Mouse (Mus musculus) hindbrain, embryonic 10.5 days (tissue): ENCODE data around the gene S100a5. TPM values are rescaled to one million over a fixed set of nuclear protein-coding genes. Genes with fewer than 3 reads are reported as not detected.

Experiments used
- DNase-seq: peaks from one replicate; pipeline ENCODE4 v3.0.0-alpha.2; 2017; ENCODE audit warnings: low spot score
- H3K27ac ChIP-seq: fragments of 300-500 bp; sonication (generic); 2 replicates; pipeline ENCODE4 v1.5.1; 2016; ENCODE audit warnings: mild to moderate bottlenecking, moderate library complexity
- H3K27me3 ChIP-seq: fragments of 300-500 bp; sonication (generic); 2 replicates; pipeline ENCODE4 v1.6.1; 2016; ENCODE audit warnings: mild to moderate bottlenecking; ENCODE audit not compliant: poor library complexity, insufficient read depth, severe bottlenecking
- H3K36me3 ChIP-seq: fragments of 300-500 bp; sonication (generic); 2 replicates; pipeline ENCODE4 v1.6.1; 2016; ENCODE audit warnings: mild to moderate bottlenecking, moderate library complexity
- H3K4me1 ChIP-seq: fragments of 300-500 bp; sonication (generic); replicated peaks from 2 replicates; pipeline ENCODE4 v1.6.1; 2016; ENCODE audit warnings: mild to moderate bottlenecking
- H3K4me3 ChIP-seq: fragments of 300-500 bp; sonication (generic); 2 replicates; pipeline ENCODE4 v1.5.1; 2016; ENCODE audit warnings: mild to moderate bottlenecking, moderate library complexity
- H3K9me3 ChIP-seq: fragments of 300-500 bp; sonication (generic); 2 replicates; pipeline ENCODE4 v1.6.1; 2016; ENCODE audit warnings: mild to moderate bottlenecking, moderate library complexity
- WGBS: fragments of 180-500 bp; shearing (Covaris S2); methylation state at CpG from one replicate; pipeline ENCODE4 v1.1.7; 2016; 5-methylcytosine and 5-hydroxymethylcytosine counted together
- polyA plus RNA-seq: library from polyadenylated mRNA; unstranded; fragments of >200 nt; fragmentation: Nextera tagmentation; extraction: Ambion mirVana; gene quantifications from 2 replicates; pipeline ENCODE4 v1.2.1, GENCODE M21; 2016

S100a5 gene
- polyA plus RNA-seq, 1 experiment from 2014 or later = not detected

GRCm38 (mm10) chr3:90615415-90615814, 7.1 kb downstream of the S100a5 start:
- WGBS = 9% methylated on average over 7 of the region's 7 CpGs
- H3K4me3 ChIP-seq = no peak overlapping the region
- H3K27ac ChIP-seq = no peak overlapping the region
- H3K36me3 ChIP-seq = no peaks in the 10 kb centered on the region
- peak; percentile 53 for DNase-seq
- peaks cover 13% of the 10 kb centered on the region for H3K27me3 ChIP-seq
- no peaks in the 10 kb centered on the region for H3K9me3 ChIP-seq
- peaks cover 12% of the 10 kb centered on the region for H3K4me1 ChIP-seq

DNA sequence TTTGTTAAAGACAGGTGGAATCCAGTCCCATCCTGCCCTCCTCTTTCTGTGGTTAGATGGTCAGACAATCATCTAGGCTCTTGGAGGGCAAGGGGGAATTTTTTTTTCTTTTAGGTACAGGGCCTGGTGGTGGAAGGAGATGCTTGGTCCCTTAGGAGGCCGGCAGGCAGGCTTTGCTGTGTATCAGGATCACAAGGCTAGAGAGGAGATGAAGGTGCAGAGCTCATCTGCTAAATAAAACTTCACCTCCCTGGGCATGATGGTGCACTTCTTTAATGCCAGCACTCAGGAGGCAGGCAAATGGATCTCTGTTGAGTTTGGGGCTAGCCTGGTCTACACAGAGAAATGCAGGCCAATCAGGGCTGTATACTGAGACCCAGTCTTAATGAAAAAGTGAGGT, 7.6 kb downstream of the S100a5 start:
- 81% methylated on average over 1 of the region's 1 CpGs for WGBS
- H3K27ac ChIP-seq = no peak overlapping the region

DNA sequence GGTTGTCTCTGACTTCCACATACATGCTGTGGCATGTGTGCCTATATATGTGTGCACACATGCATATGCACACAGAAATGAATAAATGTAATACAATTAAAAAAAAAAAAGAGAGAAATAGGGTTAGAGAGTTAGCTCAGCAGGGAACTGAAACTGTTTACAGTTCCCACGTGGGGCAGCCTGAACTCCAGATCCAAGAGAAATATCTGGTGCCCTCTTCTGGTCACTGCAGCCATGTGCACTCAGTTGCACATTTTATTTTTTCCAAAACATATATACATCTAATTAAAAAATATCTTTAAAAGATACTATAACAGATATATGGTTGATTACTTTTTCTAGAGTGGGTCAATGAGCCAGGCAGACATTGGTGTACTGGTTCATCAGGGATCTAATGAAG, 9.3 kb downstream of the S100a5 start:
- H3K27ac ChIP-seq = no peak overlapping the region
- WGBS = 6% methylated on average over 1 of the region's 1 CpGs
- H3K36me3 ChIP-seq = no peaks in the 10 kb centered on the region
- peaks cover 13% of the 10 kb centered on the region for H3K27me3 ChIP-seq
- no peak for DNase-seq
- peaks cover 11% of the 10 kb centered on the region for H3K4me1 ChIP-seq
- no peaks in the 10 kb centered on the region for H3K9me3 ChIP-seq
- no peak overlapping the region for H3K4me3 ChIP-seq

More for the DNA sequence above, 7.6 kb downstream of the S100a5 start:
- DNase-seq = no peak
- H3K36me3 ChIP-seq = no peaks in the 10 kb centered on the region
- no peaks in the 10 kb centered on the region for H3K9me3 ChIP-seq
- no peak overlapping the region for H3K4me3 ChIP-seq
- H3K4me1 ChIP-seq = peaks cover 12% of the 10 kb centered on the region
- H3K27me3 ChIP-seq = peaks cover 13% of the 10 kb centered on the region

GRCm38 (mm10) chr3:90621552-90621951, 13.2 kb downstream of the S100a5 start:
- WGBS = 60% methylated on average over 7 of the region's 7 CpGs
- no peak for DNase-seq
- H3K36me3 ChIP-seq = no peaks in the 10 kb centered on the region
- no peaks in the 10 kb centered on the region for H3K27me3 ChIP-seq
- H3K4me1 ChIP-seq = peaks cover 26% of the 10 kb centered on the region
- no peaks in the 10 kb centered on the region for H3K9me3 ChIP-seq
- H3K4me3 ChIP-seq = no peak overlapping the region
- no peak overlapping the region for H3K27ac ChIP-seq

DNA sequence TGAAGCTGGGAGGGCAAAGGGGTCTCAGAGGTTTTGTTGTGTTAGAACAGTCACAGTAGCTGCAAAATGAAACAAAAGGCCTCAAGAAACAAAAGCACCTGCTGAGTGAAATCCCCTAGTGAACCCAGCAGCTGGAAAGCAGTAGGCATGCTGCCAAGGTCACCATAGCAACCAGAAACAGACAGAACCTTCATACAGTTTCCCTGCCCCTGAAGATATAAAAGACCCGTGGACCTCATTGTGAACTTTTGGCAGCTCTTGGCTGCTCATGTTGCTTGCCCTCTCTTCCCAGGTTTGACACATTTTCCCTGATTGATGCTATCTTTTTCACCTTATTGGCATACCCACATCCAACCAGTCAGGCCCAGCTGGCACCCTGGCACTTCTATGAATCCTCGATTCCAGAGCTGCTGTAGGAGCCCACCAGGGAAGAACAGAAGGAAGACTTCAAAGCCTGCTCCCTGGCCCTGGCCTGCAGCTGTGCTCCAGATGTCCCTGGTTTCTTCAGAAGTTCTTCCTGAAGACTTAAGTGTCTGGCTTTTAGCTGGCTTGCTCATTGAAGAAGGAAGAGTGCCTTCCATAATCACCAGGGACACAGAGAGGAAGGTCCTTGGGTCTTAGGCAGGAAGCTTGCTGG, 15.2 kb downstream of the S100a5 start:
- 17% methylated on average over 2 of the region's 2 CpGs for WGBS
- Histone ChIP-seq H3K9me3 (no peaks in the 10 kb centered on the region), H3K4me3 (no peak overlapping the region), H3K4me1 (peaks cover 26% of the 10 kb centered on the region), H3K36me3 (no peaks in the 10 kb centered on the region), H3K27me3 (no peaks in the 10 kb centered on the region), H3K27ac (peak overlapping the region; percentile 62)
- peak; percentile 32 for DNase-seq

DNA sequence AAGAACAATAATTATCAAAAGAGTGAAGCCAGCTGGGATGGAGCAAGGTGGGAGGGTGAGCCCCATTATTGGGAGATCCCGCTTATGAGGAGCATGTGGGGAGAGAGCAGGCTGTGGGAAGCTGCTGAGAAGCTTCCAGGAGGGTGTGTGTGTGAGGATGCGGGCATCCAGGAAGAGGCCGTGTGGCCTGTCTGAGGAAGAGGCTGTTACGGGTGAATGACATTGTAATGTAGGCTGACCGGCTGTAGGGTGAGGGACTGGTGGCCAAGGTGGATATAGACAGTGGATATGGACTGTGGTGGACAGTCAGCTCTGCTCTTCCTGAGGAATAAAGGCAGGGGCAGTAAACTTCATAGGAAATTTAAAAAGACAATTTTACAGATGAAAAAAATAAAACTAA, 17.2 kb downstream of the S100a5 start:
- Histone ChIP-seq H3K9me3 (no peaks in the 10 kb centered on the region), H3K4me1 (peaks cover 26% of the 10 kb centered on the region), H3K36me3 (no peaks in the 10 kb centered on the region), H3K4me3 (no peak overlapping the region), H3K27ac (peak overlapping the region; percentile 25; the same call in 1 of the 2 replicates), H3K27me3 (no peaks in the 10 kb centered on the region)
- DNase-seq = no peak
- WGBS = 79% methylated on average over 5 of the region's 5 CpGs

- Histone ChIP-seq H3K4me1 (peaks cover 26% of the 10 kb centered on the region), H3K4me3 (no peak overlapping the region), H3K27me3 (no peaks in the 10 kb centered on the region), H3K36me3 (no peaks in the 10 kb centered on the region), H3K9me3 (no peaks in the 10 kb centered on the region), H3K27ac (0 out of 2 replicates have a peak overlapping the region, but pooled peaks have one; percentile 2)
- DNase-seq = no peak
- 79% methylated on average over 9 of the region's 9 CpGs for WGBS
Observed at GRCm38 (mm10) chr3:90626266-90627021, 18.1 kb downstream of the S100a5 start.

DNA sequence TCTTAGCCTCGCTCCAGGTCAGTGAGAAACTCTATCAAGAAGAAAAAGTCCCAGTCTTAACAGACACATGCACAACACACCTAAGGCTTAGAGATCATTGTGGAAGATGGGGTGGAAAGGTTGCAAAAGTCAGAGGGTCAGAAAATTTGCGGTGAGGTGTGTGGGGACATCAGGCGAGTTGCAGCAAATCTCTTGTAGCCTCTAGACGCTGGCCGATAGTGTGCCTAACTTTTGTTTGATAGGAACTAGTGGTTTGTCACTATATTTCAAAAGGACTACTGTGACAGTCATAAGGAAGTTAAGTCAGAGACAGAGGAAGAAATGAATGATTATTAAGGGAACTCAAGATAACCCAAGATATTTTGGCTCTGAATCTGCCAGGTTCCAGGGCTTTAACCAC, 19.0 kb downstream of the S100a5 start:
- no peaks in the 10 kb centered on the region for H3K27me3 ChIP-seq
- no peak overlapping the region for H3K4me3 ChIP-seq
- peaks cover 26% of the 10 kb centered on the region for H3K4me1 ChIP-seq
- no peaks in the 10 kb centered on the region for H3K36me3 ChIP-seq
- 95% methylated on average over 5 of the region's 5 CpGs for WGBS
- H3K27ac ChIP-seq = no peak overlapping the region
- DNase-seq = no peak
- H3K9me3 ChIP-seq = no peaks in the 10 kb centered on the region

GRCm38 (mm10) chr3:90627807-90628206, 19.5 kb downstream of the S100a5 start:
- DNase-seq = no peak
- no peak overlapping the region for H3K4me3 ChIP-seq
- no peaks in the 10 kb centered on the region for H3K27me3 ChIP-seq
- H3K27ac ChIP-seq = no peak overlapping the region
- no peaks in the 10 kb centered on the region for H3K9me3 ChIP-seq
- H3K4me1 ChIP-seq = peaks cover 26% of the 10 kb centered on the region
- 62% methylated on average over 4 of the region's 4 CpGs for WGBS
- H3K36me3 ChIP-seq = no peaks in the 10 kb centered on the region

DNA sequence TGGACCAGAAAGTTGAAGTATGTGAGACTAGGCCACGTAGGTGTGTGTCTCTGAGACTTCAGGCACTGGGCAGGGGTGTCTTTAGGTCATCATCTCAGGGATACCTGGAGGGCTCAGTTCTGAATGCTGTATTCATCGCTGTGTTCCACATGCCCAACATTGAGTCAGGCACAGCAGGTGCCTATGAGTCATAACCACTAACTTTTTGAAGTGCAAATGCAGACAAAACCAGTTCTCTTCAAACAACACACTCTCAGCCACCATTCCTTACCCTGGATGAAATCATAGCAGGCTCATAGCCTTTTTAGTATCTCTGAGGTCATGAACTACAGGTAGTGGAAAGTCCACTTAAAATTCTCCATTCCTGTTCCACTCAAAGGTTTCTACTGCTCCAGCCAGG, 21.0 kb downstream of the S100a5 start:
- Histone ChIP-seq H3K4me3 (no peak overlapping the region), H3K9me3 (no peaks in the 10 kb centered on the region), H3K4me1 (peaks cover 13% of the 10 kb centered on the region; the same call in 1 of the 2 replicates), H3K27ac (no peak overlapping the region), H3K36me3 (no peaks in the 10 kb centered on the region), H3K27me3 (no peaks in the 10 kb centered on the region)
- 88% methylated on average over 2 of the region's 2 CpGs for WGBS
- DNase-seq = no peak

DNA sequence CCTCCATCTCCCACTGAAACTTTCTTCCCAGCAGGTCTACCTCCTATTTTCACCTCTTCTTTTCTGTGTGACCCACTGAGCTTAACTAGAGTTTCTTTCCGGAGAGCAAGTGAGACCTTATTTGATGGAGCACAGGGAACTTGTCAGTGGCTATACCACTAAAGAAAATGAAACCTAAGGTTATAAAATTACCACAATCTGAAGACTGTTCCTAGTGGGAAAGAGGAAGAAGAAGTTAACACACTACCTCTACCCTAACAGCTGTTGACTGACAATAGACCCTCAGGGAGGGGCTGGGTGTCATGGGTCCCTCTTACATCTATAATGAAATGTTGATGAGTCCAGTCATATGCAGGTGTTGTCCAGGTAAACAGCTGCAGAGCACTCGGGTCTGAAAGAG, 23.7 kb downstream of the S100a5 start:
- Histone ChIP-seq H3K27me3 (no peaks in the 10 kb centered on the region), H3K4me3 (no peak overlapping the region), H3K27ac (no peak overlapping the region), H3K36me3 (no peaks in the 10 kb centered on the region), H3K9me3 (no peaks in the 10 kb centered on the region), H3K4me1 (no peaks in the 10 kb centered on the region)
- DNase-seq = no peak
- 84% methylated on average over 2 of the region's 2 CpGs for WGBS

- Histone ChIP-seq H3K27me3 (no peaks in the 10 kb centered on the region), H3K36me3 (no peaks in the 10 kb centered on the region), H3K4me3 (no peak overlapping the region), H3K27ac (no peak overlapping the region), H3K4me1 (no peaks in the 10 kb centered on the region), H3K9me3 (no peaks in the 10 kb centered on the region)
- WGBS = 64% methylated on average over 1 of the region's 1 CpGs
- DNase-seq = no peak
Observed at GRCm38 (mm10) chr3:90638511-90639275, 30.4 kb downstream of the S100a5 start.
